Mouse (Mus musculus): ENCODE results near the gene Hist1h2bk.
A peak's percentile ranks its signal among the peaks of the same experiment; 100 is the strongest.

Hist1h2bk gene

DNA sequence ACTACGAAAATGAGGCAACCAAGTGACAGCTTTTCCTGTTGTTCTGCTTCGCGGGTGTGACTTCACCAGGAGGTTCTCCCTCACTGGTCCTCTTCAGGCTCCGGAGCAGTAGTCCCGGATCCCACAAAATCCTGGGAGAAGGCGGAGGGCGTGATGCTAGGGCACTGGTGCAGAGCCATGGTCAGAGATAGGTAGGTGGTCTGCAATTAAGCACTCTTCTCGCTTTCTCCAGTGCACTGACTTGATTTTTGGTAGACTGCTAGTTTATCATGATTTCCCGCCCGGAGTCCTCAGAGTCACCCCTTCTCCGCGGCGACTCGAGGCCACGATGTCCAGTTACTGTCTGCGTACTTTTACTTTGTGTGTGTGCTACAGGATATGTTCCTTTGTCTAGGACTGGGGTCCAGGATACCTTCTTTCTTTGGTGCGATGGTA is 21.2 kb upstream of the Hist1h2bk start:
- DNase-seq: peak in 1 of 2 experiments; percentile 35

DNA sequence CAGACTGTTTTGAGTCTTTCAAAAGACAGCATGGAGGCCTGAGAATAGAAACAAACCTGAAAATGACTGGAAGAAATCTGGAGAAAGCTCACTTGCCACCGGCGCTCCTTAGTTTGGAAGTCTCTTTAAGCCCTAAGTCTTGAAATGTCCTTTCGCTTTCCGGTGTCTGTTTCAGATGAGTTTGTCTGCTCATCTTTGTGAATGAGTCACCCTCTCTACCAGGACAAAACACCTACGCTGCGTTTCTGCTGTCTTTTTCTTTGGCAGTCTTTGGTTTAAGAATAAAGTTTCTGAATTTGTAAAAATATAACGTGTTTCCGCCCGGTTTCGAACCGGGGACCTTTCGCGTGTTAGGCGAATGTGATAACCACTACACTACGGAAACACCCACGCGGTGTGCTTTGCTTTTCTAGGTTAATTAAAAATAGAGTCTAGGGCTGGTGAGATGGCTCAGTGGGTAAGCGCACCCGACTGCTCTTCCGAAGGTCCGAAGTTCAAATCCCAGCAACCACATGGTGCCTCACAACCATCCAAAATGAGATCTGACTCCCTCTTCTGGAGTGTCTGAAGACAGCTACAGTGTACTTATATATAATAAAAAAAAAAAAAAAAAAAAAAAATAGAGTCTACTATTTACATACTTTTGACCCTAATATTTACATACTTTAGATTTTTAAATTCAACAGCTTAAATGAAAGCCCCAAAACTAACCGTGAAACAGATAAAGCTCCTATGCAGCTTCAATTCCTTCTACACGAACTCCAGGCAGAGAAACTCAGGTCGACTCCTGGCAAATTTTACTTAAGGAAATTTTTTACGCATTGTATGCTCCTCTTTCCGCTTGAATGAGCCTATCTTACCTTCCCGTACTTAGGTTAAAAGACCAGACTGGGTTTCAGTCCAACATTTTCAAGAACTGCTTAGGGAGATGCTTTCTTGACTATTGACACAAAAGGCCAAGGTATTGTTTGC is 19.9 kb upstream of the Hist1h2bk start:
- peak; percentile 64 to 67 for DNase-seq

DNA sequence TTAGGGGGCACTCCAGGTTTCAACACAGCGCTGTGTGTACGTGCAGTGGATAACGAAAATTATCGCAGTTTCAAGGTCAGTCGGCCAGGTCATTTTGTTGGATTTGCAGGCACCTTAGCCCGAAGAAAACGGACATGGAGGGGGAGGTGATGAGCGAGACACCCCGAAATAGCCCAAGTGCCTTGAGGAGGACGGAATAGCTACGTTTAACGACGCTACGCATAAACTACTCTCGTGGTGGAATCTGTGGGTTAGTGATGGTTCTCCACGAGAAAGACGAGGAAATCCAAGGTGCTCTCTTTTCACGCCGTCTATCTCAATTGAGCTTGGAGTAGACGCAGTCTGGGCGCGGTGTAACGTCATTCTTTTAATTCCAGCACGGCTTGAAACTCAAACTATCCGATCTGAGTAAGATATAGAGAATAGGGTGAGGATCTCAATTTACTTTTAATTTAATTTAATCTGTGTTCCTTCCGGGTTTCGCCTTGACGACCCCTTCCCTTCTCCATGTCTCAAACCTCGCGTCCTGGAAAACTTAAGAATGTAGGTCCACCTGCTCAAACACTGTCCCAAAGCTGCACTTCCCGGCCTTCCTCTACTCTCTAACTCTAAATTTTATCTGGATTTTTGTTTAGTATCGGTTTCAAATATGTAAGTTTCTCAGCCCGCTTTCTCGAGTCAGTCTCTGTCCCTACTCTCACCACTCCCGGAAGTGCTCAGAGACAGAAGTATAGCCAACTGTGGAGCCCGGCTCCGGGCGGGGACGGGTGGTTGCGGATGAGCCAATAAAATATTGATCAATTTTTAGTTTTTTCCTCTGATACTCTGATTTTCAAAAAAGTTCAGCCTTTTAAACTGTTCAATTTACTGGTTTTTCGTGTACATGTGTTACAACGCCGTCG is 15.5 kb upstream of the Hist1h2bk start:
- no peak for DNase-seq

DNA sequence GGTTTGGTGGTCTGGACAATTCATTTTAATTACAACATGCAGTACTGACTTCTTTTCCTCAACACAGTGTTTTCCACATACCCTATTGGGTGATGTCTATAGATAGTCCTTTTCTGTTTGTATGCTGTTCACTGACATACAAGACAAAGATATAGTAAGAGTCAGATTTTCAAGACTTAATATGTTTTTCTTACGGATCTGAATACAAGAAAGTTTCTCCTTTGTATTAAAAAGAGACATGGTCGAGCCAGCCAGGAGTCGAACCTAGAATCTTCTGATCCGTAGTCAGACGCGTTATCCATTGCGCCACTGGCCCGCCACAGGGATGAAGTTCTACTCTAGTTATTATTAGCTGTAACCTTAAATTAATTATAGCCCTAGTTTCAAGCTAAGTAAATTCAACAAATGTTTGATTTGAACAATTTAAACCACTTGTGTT is 14.8 kb upstream of the Hist1h2bk start:
- DNase-seq: peak; percentile 62 to 66

DNA sequence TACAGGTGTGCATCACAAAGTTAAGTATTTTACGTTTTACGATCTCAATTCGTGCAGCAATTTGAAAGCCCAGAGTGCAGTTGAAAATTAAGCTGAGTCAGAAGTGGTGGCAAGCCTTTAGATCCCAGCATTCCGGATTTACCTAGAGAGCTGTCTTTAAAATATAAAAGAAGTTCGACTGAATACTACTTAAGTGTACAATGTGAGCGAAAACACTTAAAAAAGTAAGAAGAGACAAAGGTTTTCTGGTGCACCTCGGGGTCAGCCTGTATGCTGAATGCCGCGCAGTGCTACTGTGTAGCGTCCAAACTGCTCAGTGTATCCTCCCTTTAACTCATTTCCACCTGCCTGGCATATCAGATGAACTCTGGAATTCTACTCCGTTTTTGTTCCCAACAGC is 14.1 kb upstream of the Hist1h2bk start:
- no peak for DNase-seq

DNA sequence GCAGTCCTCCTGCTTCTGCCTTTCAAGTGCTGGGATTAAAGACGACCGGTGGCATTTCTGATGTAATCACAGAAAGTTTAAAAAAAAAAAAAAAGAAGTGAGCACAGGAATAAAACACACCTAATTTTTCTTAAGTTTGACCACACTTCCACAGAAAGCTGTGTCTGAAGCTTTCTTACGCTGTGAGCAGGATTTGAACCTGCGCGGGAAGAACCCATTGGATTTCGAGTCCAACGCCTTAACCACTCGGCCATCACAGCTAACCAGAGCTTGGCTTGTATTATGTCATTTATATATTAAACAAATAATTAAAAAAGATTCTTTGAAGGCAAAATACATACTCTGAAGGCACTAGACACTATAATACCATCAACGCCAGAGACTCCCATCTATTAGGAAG is 13.4 kb upstream of the Hist1h2bk start:
- peak; percentile 84 to 85 for DNase-seq

DNA sequence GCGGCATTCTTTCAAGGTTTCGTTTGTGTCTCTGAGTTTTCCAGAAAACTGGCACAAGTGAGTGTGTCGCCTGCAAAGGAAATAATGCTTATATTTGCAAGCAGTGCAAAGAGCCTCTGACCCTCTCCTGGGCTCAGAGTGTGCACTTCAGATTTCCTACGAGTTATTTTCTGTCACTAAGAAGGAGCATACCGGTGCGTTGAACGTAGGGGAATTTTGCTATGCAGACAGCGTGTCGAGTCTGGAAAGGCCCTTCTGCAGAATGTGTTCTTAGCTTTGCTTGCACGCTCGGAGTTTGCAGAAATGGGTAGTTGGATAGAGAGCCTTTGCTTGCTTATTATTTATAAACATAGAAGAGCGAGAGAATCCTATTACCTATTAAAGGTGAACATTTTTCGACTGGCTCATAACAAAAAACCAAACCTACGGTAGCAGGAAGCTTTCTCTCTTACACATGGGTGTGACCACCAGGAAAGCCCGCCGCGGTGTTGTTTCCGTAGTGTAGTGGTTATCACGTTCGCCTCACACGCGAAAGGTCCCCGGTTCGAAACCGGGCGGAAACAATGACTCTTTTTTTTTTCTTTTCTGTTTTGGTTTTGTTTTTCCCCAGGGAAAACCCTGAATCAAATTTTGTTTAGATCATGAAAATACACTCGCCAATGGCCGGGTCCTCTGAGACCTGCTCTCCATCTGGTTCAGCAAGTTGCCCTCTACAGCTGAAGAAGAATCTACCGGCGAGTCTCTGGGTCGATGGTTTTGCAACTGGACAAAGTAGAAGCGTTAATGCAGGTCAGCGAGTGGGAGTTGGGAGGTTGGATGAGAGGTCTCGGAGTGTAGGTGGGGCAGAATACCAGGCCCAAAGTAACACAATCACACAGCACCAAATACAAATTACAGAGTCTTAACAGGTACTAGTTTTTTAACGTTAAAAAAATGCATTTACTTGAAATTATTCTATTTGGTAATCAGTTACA is 9.3 kb upstream of the Hist1h2bk start:
- peak; percentile 85 to 86 for DNase-seq

DNA sequence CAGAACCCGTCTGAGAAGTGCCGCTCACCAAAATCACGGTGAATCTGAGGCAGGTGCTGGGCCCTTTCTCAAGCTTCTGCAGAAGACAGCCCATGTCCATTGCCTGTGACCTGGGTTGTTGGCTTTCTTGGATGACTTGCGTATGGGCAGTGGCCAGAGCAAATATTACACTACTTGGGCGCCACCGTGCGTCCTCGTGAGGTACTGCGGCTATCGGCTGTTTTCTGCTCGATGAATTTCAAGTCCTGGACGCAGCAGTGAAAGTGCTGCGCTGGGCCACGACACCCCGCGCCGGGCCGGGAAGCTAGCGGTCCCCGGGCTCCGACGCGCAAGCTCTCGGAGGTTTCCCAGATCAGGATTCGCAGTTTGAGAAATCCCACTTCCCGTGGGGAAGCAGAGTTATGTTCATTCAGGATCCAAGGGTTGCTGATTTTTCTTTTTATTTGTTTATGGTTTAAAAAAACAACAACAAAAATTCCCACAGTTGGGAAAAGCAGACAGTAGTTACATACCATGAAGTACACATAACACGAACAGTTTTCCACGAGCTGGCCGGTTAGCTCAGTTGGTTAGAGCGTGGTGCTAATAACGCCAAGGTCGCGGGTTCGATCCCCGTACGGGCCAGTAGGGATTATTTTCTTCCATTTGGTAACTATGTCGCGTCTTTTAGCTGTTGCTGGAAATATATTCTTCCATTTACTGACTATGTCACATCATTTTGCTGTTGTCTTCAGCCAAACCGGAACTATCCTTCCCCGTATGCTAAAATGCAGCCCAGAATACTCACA is 6.8 kb upstream of the Hist1h2bk start:
- DNase-seq: peak; percentile 96

DNA sequence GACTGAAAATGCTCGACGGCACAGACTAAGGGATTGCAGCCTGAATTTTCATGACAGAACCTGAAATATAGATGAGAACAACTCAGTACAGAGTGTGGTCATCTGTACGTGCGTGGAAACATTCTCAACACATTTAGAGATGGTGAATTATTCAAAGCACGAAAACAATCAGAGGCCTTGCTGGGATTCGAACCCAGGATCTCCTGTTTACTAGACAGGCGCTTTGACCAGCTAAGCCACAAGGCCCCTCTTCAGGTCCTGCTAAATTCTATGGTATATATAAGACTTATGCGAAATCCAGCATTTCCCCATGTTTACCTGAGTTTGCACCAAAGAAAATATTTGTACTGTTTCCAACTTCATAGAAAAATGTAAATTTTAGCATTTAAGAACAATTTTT is 5.7 kb upstream of the Hist1h2bk start:
- DNase-seq: peak in 1 of 2 experiments; percentile 48

DNA sequence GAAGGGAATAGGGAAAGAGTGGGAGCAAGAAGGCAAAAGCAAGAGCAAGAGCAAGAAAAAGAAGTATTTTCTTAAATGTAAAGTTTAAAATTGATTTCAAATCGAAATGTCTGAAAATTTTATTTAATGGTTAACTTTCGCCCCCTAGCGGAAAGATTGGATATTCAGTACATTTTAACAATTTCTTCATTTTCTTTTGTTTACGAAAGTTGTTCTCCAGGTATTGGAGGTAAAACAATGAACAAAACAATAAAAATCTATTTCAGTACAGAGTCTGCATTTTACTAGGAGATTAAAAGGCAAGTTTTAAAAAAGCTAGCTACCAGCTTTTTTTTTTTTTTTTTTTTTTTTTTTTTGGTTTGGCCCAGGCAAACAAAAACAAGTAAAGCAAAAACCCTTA is 5.2 kb upstream of the Hist1h2bk start:
- DNase-seq: no peak

DNA sequence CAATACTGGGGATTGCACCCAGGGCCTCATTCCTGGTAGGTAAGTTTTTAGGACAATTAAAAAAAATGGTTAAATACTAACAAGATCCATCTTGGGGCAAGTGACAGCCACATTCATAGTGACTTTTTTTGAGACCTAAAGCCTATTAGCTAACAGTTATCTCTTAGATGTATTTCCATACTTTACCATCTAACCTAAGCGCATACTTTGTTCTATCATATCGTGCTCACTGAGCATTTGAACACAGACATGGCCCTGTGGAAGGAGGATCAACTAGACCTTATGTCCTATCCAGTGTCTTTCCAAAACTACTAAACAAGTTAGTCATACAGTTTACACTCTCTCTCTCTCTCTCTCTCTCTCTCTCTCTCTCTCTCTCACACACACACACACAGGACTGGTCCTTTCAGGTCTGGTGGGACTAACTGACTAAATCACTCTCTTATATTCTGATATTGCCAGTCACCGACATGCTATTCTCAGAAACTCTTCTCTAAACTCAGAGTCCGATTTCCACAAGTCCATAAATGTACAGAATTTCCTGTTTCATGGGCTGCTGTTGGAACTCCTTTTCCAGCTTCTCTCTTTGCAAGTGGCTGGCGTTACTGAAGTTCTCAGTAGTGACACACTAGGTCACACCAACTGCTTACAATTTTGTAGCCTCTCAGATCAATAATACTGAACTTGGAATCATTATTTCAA is 1.8 kb upstream of the Hist1h2bk start:
- DNase-seq: no peak

DNA sequence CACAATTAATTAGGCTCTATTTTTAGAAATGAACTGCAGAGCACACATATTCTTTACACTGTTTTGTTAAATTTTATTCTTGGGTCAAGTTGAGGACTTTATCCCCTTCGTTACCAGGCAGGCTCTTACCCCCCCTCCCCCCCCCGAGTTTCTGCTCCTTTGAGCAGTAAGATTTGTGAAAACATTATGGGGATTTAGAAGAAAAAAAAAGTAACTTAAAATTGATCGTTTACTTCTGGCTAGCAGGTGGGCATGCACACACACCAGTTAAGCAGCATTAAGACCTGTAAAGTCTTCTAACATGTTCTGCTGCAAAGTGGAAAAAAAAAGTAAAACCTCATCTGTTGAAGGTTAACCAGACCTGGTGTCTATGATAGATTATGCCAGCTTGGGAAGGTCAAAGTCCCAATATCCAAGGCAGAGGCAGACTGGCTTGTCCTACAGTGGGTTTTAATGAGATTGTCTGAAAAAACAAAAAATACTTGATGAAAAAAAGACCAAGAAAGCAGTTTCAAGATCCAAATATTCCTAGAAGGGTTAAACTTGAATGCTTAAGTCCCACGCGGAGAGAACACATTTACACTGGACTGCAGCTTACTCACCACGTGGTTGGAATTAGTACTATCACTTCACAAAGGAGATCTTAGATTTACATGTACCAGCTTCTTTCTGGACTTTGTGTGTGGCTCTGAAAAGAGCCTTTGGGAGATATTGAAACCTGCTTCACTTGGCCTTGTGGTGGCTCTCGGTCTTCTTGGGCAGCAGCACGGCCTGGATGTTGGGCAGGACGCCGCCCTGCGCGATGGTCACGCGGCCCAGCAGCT is 1.0 kb upstream of the Hist1h2bk start:
- DNase-seq: no peak

DNA sequence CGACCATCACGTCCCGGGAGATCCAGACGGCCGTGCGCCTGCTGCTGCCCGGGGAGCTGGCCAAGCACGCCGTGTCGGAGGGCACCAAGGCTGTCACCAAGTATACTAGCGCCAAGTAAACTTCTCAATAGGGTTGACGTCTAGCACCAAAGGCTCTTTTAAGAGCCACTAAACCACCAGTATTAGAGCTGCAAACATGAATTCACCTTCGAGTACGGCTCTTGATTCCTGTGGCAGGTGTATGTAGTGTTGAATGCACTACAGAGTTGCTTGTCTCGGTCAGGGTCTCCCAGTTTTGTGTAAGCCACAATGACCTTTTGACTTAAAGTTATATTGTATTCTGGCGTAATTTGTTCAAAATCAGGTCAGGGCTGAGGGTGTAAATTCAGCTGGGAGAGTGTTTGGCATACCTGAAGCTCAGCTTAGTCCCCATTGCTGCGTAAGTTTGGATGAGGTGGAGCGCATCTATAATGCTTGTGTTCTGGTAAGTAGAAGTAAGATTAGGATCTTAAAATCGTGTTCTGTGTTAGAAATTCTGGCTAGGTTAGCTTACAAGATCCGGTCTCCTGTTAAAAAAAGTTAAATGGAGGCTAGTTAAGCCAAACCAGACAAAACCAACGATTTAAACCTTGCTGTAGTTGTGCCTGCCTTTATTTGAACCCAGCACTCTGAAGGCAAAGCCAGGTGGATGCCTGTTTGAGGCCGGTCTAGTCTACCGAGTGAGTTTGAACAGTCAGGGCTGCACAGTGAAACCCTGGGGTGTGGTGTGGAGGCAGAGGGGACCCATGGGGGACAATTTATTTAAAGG is 683 bp downstream of the Hist1h2bk start:
- no peak for DNase-seq

DNA sequence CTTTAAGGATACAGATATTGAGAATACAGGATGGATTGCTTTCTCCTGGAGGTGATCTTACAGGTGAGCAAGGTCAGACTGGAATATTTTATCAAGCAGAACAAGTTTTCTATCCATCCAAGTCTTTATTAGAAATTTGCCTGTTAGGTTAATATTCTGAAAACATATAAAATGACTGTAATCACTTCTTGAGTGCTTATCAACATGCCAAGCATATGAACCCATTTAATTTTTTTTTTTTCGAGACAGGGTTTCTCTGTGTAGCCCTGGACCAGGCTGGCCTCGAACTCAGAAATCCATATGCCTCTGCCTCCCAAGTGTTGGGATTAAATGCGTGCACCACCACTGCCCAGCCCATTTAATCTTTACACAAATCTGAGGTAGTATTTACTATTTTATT is 1.3 kb downstream of the Hist1h2bk start:
- DNase-seq: no peak

DNA sequence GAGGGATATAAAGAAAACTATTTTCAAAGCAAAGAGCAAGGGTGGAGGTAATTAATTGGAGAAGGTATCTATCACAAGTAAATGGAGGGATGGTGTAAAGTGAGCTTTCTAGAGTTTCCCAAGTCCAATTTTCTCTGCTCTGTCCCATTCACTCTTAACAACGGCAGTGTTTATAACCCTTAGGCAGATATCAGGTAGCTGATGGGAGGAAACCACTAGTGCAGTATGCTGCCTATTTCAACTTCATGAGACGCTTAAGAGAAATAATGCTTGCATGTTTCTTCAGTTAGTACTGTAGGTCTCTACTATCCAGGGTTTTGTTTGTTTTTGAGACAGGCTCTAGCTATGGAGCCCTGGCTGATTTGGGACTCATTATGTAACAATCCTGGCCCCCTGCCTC is 1.7 kb downstream of the Hist1h2bk start:
- no peak for DNase-seq

DNA sequence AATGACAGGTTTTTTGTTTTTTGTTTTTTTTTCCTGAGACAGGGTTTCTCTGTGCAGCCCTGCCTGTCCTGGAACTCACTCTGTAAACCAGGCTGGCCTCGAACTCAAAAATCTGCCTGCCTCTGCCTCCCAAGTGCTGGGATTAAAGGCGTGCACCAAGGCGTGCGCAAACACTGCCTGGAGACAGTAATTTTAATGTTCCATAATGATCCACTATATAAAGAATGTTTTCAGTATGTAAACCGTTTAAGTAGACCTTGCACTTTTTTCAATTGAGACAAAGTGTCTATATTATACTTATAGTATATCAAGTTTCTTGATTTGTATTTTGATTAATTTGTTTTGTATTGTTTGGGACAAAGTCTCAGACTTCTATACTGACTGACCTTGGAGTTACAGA is 3.7 kb downstream of the Hist1h2bk start:
- DNase-seq: no peak

DNA sequence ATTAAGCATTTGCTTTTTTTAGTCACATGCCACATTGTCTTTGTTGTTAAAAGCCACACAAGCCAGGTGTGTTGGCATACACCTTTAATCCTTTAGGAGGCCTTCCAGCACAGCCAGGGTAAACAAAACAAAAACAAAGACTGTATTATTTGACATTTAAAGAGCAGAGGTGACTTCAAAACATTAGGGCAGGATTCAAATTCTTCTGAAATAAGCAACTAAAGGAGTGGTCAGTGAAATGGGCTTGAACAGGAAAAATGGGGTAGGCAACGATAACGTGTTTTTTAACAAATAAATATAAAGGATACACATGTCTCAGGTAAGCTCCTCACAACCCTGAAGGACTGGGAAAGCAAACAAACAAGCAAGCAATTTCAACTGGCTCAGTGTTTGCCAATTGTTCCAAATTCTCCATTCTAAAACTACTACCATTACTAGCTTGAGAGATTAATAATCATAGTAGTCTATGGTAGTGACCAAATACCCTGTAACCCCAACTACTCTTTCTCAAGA is 4.3 kb downstream of the Hist1h2bk start:
- DNase-seq: no peak

DNA sequence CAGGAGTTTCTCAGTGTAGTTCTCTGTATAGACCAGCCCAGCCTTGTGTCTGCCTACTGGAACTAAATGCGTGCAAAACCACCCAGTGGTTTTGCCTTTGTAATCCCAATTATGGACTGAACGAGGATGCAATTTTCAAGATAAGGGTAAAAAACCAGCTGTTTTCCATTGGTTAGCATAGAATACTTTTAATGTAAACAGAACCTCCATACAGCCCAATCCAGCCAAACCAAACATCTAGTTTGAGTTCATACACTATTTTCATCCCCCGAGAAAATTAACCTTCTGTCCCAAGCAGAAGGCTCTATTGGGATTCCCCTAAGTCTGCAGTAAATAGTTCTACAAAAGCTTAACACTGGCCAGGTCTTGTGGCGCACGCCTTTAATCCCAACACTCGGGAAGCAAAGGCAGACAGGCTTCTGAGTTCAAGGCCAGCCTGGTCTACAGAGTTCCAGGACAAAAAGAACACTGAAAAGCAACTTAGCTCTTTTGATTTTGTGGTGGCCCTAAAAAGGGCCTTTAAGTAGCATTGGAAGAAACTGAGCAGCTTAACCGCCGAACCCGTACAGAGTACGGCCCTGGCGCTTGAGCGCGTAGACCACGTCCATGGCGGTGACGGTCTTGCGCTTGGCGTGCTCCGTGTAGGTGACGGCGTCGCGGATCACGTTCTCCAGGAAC is 4.9 kb downstream of the Hist1h2bk start:
- DNase-seq: peak in 1 of 2 experiments; percentile 30
